Mouse (Mus musculus): ENCODE data around the gene Slamf9. TPM values are rescaled to one million over a fixed set of nuclear protein-coding genes. Genes with fewer than 3 reads are reported as not detected.

Slamf9 gene
- total and polyA plus RNA-seq, 3 experiments: 0.38 TPM; not detected in 2

GRCm38 (mm10) chr1:172501371-172502144 is 26.4 kb downstream of the Slamf9 start (continued):
- TF ChIP-seq ETS1 (IDR thresholded peaks at IDR 0.05; ENCODE audit: low read depth, low read length) (peak; percentile 28; the same call in 1 of the 2 replicates), ZC3H11A (IDR thresholded peaks at IDR 0.05; ENCODE audit: low read depth, low read length) (no peak), BHLHE40 (IDR thresholded peaks at IDR 0.05; ENCODE audit: borderline replicate concordance, low read depth, low read length) (0 out of 2 replicates have a peak, but pooled peaks have one; percentile 19)

GRCm38 (mm10) chr1:172502145-172503110 is 27.3 kb downstream of the Slamf9 start:
- Histone ChIP-seq H3K9ac (ENCODE audit: control insufficient read depth, low read depth, low read length, poor library complexity, severe bottlenecking) (peak overlapping the region; percentile 61), H3K4me3 (ENCODE audit: control insufficient read depth in 1 of 2, insufficient read depth in 1 of 2, low read depth in 2 of 2, low read length in 2 of 2) (peak overlapping the region in 1 of 2 experiments; percentile 65; a peak in 2 of 4 replicates), H3K27ac (ENCODE audit: control insufficient read depth, low read depth, low read length) (peak overlapping the region; percentile 78), H3K9me3 (replicated peaks; ENCODE audit: insufficient read depth, low read length) (no peaks in the 10 kb centered on the region), H3K79me2 (ENCODE audit: control insufficient read depth, insufficient read depth, low read length, poor library complexity) (peaks cover 43% of the 10 kb centered on the region), H3K36me3 (ENCODE audit: control insufficient read depth in 1 of 2, insufficient read depth in 2 of 2, low read length in 2 of 2) (peaks cover 0 to 29% of the 10 kb centered on the region in 2 experiments; a peak in 2 of 4 replicates), H3K4me1 (ENCODE audit: control insufficient read depth in 1 of 2, insufficient read depth in 2 of 2, low read length in 2 of 2) (peaks cover 9 to 44% of the 10 kb centered on the region in 2 experiments), H3K27me3 (ENCODE audit: control insufficient read depth in 1 of 2, insufficient read depth in 2 of 2, low read length in 2 of 2) (no peaks in the 10 kb centered on the region)
- no peak for TF ChIP-seq POLR2AphosphoS2 (IDR thresholded peaks at IDR 0.05; ENCODE audit: low read length)
- TF ChIP-seq MXI1 (IDR thresholded peaks at IDR 0.05; ENCODE audit: low read depth, low read length): peak; percentile 7; the same call in 1 of the 2 replicates
- DNase-seq (ENCODE audit: low read depth, low spot score): no peak

- Histone ChIP-seq H3K27ac (ENCODE audit: control insufficient read depth, low read depth, low read length) (0 out of 2 replicates have a peak overlapping the region, but pooled peaks have one; percentile 11), H3K4me1 (ENCODE audit: control insufficient read depth in 1 of 2, insufficient read depth in 2 of 2, low read length in 2 of 2) (peaks cover 12 to 53% of the 10 kb centered on the region in 2 experiments), H3K4me3 (ENCODE audit: control insufficient read depth in 1 of 2, insufficient read depth in 1 of 2, low read depth in 2 of 2, low read length in 2 of 2) (no peak overlapping the region), H3K9me3 (replicated peaks; ENCODE audit: insufficient read depth, low read length) (no peaks in the 10 kb centered on the region), H3K36me3 (ENCODE audit: control insufficient read depth in 1 of 2, insufficient read depth in 2 of 2, low read length in 2 of 2) (peaks cover 0 to 38% of the 10 kb centered on the region in 2 experiments; a peak in 2 of 4 replicates), H3K27me3 (ENCODE audit: control insufficient read depth in 1 of 2, insufficient read depth in 2 of 2, low read length in 2 of 2) (no peaks in the 10 kb centered on the region), H3K9ac (ENCODE audit: control insufficient read depth, low read depth, low read length, poor library complexity, severe bottlenecking) (peak overlapping the region; percentile 25; the same call in 1 of the 2 replicates), H3K79me2 (ENCODE audit: control insufficient read depth, insufficient read depth, low read length, poor library complexity) (peaks cover 43% of the 10 kb centered on the region)
- no peak for TF ChIP-seq TBP (IDR thresholded peaks at IDR 0.05; ENCODE audit: low read depth, low read length)
- no peak for TF ChIP-seq MAX (IDR thresholded peaks at IDR 0.05; ENCODE audit: low read length)
- no peak for TF ChIP-seq ZNF384 (IDR thresholded peaks at IDR 0.05; ENCODE audit: low read depth, low read length)
- TF ChIP-seq POLR2A (IDR thresholded peaks at IDR 0.05; ENCODE audit: control insufficient read depth in 1 of 2, insufficient read depth in 1 of 2, low read depth in 1 of 2, low read length in 2 of 2, poor library complexity in 1 of 2): 0 out of 4 replicates have a peak, but pooled peaks of 1 of the 2 experiments have one; percentile 2
- TF ChIP-seq SMC3 (IDR thresholded peaks at IDR 0.05; ENCODE audit: low read depth, low read length): no peak
- TF ChIP-seq GATA1 (IDR thresholded peaks at IDR 0.05; ENCODE audit: low read depth, low read length): no peak
- TF ChIP-seq ETS1 (IDR thresholded peaks at IDR 0.05; ENCODE audit: low read depth, low read length): 0 out of 2 replicates have a peak, but pooled peaks have one; percentile 10
- TF ChIP-seq CTCF (IDR thresholded peaks at IDR 0.05 in 2 of 3, conservative IDR thresholded peaks at IDR 0.05 in 1 of 3; ENCODE audit: control insufficient read depth in 1 of 3, insufficient read depth in 1 of 3, low read depth in 2 of 3, low read length in 3 of 3, poor library complexity in 1 of 3, severe bottlenecking in 1 of 3): no peak
- TF ChIP-seq USF2 (IDR thresholded peaks at IDR 0.05; ENCODE audit: borderline replicate concordance in 1 of 2, insufficient read depth in 1 of 2, low read depth in 1 of 2, low read length in 2 of 2): no peak
- DNase-seq (ENCODE audit: low read depth, low spot score): peak; percentile 59
These were observed 28.2 kb downstream of the Slamf9 start for GRCm38 (mm10) chr1:172503111-172503997.

Data from MEL (cell line).